Mouse (Mus musculus) heart, postnatal 0 days (tissue): ENCODE measurements at regions not wholly inside any gene's neighbourhood (a gene's known extent, or its start where the extent isn't known, plus 50 kb on each side); places are given as distances from the start of the nearest gene placed in this dataset.
A peak's percentile ranks its signal among the peaks of the same experiment; 100 is the strongest.

ENCODE experiments used
- ATAC-seq: fragments of 200-750 bp; cut with Nextera tagmentation; 2 replicates; pipeline ENCODE4 v1.8.0; 2017; ENCODE audit warnings: low read depth, moderate number of reproducible peaks, moderate library complexity; ENCODE audit not compliant: insufficient read depth
- DNase-seq: peaks from one replicate; pipeline ENCODE4 v3.0.0-alpha.2; 2016; ENCODE audit warnings: low spot score
- H3K27ac ChIP-seq: fragments of 300-500 bp; sonication (generic); 2 replicates; pipeline ENCODE4 v1.5.1; 2014; ENCODE audit warnings: low read depth, mild to moderate bottlenecking
- H3K27me3 ChIP-seq: fragments of 300-500 bp; sonication (generic); 2 replicates; pipeline ENCODE4 v1.6.1; 2014; ENCODE audit warnings: low read length, mixed read lengths; ENCODE audit not compliant: control insufficient read depth, insufficient read depth
- H3K36me3 ChIP-seq: fragments of 300-500 bp; sonication (generic); replicated peaks from 2 replicates; pipeline ENCODE4 v1.6.1; 2014; ENCODE audit warnings: low read length, mixed read lengths; ENCODE audit not compliant: control insufficient read depth, insufficient read depth
- H3K4me1 ChIP-seq: fragments of 300-500 bp; sonication (generic); 2 replicates; pipeline ENCODE4 v1.6.1; 2014; ENCODE audit warnings: antibody characterized with exemption; ENCODE audit not compliant: control insufficient read depth, insufficient read depth
- H3K4me2 ChIP-seq: fragments of 300-500 bp; sonication (generic); 2 replicates; pipeline ENCODE4 v1.6.1; 2014; ENCODE audit warnings: low read depth, mild to moderate bottlenecking, low read length, moderate library complexity
- H3K4me3 ChIP-seq: fragments of 300-500 bp; sonication (generic); 2 replicates; pipeline ENCODE4 v1.5.1; 2014; ENCODE audit warnings: low read depth, low read length
- H3K9ac ChIP-seq: fragments of 300-500 bp; sonication (generic); replicated peaks from 2 replicates; pipeline ENCODE4 v1.6.1; 2014; ENCODE audit warnings: low read depth, low read length, mixed read lengths
- H3K9me3 ChIP-seq: fragments of 300-500 bp; sonication (generic); replicated peaks from 2 replicates; pipeline ENCODE4 v1.6.1; 2016; ENCODE audit warnings: low read length; ENCODE audit not compliant: control insufficient read depth
- CTCF ChIP-seq: IDR thresholded peaks from 2 replicates; pipeline ENCODE4 v1.5.1; 2016; ENCODE audit warnings: antibody characterized with exemption, control low read depth, low read depth
- EP300 ChIP-seq: IDR thresholded peaks from 2 replicates; pipeline ENCODE4 v1.6.1; 2016; ENCODE audit warnings: antibody characterized with exemption, low read depth
- whole genome bisulfite sequencing: fragments of 180-500 bp; shearing (Covaris S2); extraction: QIAGEN DNeasy Blood & Tissue Kit; methylation state at CpG from one replicate; pipeline ENCODE4 v1.1.7; 2014; 5-methylcytosine and 5-hydroxymethylcytosine counted together

DNA sequence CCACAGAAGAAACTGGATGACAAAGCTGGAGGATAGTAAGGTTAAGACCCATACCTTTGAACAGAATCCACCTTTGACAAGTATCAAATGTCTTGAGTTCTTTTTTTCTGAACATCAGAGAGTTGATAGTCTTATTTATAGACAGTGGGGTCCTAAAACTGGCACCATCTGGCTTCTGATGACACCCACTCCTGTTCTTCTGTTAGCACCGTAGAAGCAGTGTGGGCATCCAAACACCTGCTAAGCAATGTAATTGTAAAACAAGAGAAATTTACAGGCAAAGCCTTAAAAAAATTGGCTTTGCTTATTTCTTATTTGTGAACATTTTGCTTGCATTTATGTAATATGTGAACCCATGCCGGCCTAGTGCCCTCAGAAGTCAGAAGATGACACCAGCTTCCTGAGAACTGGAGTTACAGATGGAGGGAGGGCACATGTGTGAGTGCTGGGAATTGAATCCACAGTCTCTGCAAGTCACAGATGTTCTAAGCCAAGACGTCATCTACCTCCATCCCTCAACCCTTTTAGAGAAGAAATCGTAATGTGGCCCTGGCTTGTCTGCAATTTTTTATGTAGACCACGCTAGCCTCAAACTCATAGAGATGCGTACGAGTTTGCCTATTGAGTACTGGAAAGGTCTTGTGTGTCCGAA, 85.0 kb upstream of the Megf9 start:
- H3K27me3 ChIP-seq: no peaks in the 10 kb centered on the region
- no peak overlapping the region for H3K4me2 ChIP-seq
- H3K9ac ChIP-seq: no peak overlapping the region
- WGBS: 80% methylated on average over 8 of the region's 8 CpGs
- ATAC-seq (no peak), DNase-seq (no peak)
- TF ChIP-seq CTCF (no peak), EP300 (no peak)
- no peak overlapping the region for H3K27ac ChIP-seq
- no peak overlapping the region for H3K4me3 ChIP-seq
- H3K9me3 ChIP-seq: no peaks in the 10 kb centered on the region
- no peaks in the 10 kb centered on the region for H3K36me3 ChIP-seq
- no peaks in the 10 kb centered on the region for H3K4me1 ChIP-seq

DNA sequence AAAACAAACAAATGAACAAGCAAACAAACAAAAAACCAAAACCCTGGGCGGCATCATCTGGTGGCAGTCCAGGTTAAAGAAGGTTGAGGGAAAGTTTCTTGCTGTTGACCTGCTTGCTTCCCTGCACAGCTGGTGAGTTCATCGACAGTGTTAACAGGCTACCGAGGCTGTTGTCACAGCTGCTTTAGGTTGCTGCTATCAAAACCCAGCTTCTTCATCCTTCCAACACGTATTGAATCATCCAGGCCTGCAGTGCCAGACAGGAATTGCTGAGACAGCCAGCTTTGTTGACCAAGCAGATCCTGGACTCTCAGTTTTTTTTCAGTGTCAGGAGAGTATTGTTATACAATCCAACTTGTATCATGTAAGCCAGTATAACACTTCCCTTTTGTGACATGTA, 81.0 kb upstream of the Megf9 start:
- H3K4me2 ChIP-seq: no peak overlapping the region
- H3K36me3 ChIP-seq: no peaks in the 10 kb centered on the region
- H3K4me3 ChIP-seq: no peak overlapping the region
- no peak overlapping the region for H3K9ac ChIP-seq
- no peak overlapping the region for H3K27ac ChIP-seq
- H3K9me3 ChIP-seq: no peaks in the 10 kb centered on the region
- TF ChIP-seq CTCF: no peak
- no peak for TF ChIP-seq EP300
- no peaks in the 10 kb centered on the region for H3K27me3 ChIP-seq
- DNase-seq: no peak
- WGBS: 52% methylated on average over 4 of the region's 4 CpGs
- ATAC-seq: no peak
- H3K4me1 ChIP-seq: no peaks in the 10 kb centered on the region

DNA sequence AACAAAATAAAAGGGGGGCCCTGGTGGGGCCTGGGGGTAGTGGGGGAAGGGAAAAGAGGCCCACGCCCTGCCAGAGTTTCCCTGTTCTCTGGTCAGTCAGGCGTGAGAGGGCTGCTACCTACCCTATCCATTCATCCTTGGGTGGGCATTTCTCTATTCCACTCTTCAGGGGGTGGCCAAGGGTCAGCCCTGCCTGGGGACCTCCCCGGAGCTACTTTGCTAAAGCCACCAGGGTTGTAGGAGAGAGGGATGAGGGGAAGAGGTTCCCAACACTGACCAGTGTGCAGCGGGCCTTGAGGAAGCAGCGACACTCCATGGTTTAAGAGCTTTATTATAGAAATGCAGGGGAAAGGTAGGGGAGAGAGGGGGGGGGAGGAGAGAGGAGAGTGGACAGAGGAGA, 79.6 kb upstream of the Megf9 start:
- H3K4me1 ChIP-seq: no peaks in the 10 kb centered on the region
- no peak overlapping the region for H3K9ac ChIP-seq
- no peaks in the 10 kb centered on the region for H3K27me3 ChIP-seq
- DNase-seq: no peak
- 76% methylated on average over 5 of the region's 5 CpGs for WGBS
- no peak overlapping the region for H3K4me2 ChIP-seq
- no peak overlapping the region for H3K4me3 ChIP-seq
- H3K36me3 ChIP-seq: no peaks in the 10 kb centered on the region
- no peak overlapping the region for H3K27ac ChIP-seq
- no peak for TF ChIP-seq EP300
- no peak for TF ChIP-seq CTCF
- no peak for ATAC-seq
- no peaks in the 10 kb centered on the region for H3K9me3 ChIP-seq

DNA sequence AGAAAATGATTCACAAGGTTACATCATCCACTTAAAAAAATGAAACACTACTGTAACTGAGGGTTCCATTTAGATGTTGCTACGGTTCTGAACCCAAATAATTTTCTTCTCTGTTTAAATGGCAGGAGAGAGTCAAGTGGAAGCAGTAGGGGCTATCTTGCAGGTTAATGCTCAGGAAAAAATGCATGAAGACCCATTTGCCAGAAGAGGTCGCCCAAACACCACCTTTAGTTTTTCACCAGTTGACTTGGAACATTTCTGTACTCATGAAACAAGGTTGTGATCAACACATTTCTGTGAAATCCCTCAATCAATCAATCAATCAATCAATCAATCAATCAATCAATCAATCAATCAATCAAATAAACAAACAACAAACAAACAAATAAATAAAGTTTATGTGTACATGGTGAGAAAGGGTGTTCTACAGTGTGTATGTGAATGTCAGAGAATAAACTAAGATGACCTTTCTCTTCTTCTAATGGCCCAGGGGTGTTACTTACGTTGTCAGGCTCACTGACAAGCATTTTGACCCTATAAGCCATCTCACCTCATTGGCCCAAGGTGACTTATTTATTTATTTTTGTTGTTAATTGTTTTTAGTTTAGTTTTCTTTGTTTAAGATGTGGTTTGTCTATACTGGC, 68.5 kb upstream of the Megf9 start:
- no peaks in the 10 kb centered on the region for H3K4me1 ChIP-seq
- H3K27me3 ChIP-seq: no peaks in the 10 kb centered on the region
- no peak overlapping the region for H3K9ac ChIP-seq
- H3K4me3 ChIP-seq: no peak overlapping the region
- TF ChIP-seq CTCF: peak; percentile 55
- no peak for TF ChIP-seq EP300
- H3K36me3 ChIP-seq: no peaks in the 10 kb centered on the region
- no peak overlapping the region for H3K27ac ChIP-seq
- H3K9me3 ChIP-seq: no peaks in the 10 kb centered on the region
- no peak overlapping the region for H3K4me2 ChIP-seq
- peak; percentile 39 for DNase-seq
- ATAC-seq: no peak
- WGBS: 15% methylated on average over 3 of the region's 3 CpGs

DNA sequence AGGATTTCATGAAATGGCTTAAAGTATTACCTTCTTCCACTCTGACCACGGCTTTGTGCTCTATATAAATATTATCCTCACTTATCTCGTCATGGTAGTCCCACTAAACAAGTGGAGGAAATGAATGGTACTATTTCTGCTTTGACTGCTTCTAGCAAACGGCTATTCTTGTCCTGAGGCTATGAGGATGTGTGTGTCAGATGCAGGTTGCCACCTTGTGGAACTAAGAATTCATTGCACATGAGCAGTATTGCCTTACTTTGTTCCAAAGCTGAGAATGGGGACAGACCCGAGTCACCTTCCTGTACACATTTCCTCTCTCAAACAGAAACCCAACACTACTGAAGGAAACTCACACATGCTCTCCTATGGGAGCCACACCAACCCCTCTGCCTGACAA, 66.5 kb upstream of the Megf9 start:
- Histone ChIP-seq H3K4me2 (no peak overlapping the region), H3K4me1 (no peaks in the 10 kb centered on the region), H3K4me3 (no peak overlapping the region), H3K9ac (no peak overlapping the region), H3K27ac (no peak overlapping the region), H3K9me3 (no peaks in the 10 kb centered on the region), H3K27me3 (no peaks in the 10 kb centered on the region), H3K36me3 (no peaks in the 10 kb centered on the region)
- ATAC-seq (peak; percentile 63), DNase-seq (peak; percentile 69)
- 5% methylated on average over 4 of the region's 4 CpGs for WGBS
- TF ChIP-seq CTCF (peak; percentile 86), EP300 (no peak)
